Mouse (Mus musculus): ENCODE measurements around the gene Mrps12. TPM values are rescaled to one million over a fixed set of nuclear protein-coding genes. Genes with fewer than 3 reads are reported as not detected.

Mrps12 gene
- polyA plus RNA-seq, 1 experiment from 2014 or later: 143 TPM

DNA sequence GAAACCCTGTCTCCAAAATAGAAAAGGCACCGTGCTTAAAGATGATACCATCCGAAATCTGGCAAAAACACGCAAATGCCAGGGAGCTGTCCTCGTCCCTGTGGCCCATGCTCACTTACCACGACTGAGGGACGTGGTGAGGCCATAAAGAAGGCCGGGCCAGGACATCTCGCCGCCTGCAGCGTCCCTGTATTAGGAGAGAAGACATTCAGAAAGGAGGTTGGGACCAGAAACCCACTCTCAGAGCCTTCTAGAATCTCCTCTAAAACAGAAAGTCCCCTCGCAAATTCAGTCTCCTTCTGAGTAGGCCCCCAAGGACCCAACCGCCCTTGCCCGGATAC lies 282 bp downstream of the Mrps12 start:
- under 1% methylated on average over 13 of the region's 13 CpGs for WGBS
- Histone ChIP-seq H3K9ac (ENCODE audit: low read depth, low read length) (peak overlapping the region; percentile 74), H3K4me3 (replicated peaks; ENCODE audit: low read depth, low read length) (peak overlapping the region; percentile 74), H3K27ac (peak overlapping the region; percentile 70), H3K36me3 (ENCODE audit: insufficient read depth, low read length) (peaks cover 9% of the 10 kb centered on the region; the same call in 1 of the 2 replicates), H3K9me3 (replicated peaks; ENCODE audit: low read length) (no peaks in the 10 kb centered on the region), H3K4me1 (replicated peaks; ENCODE audit: insufficient read depth, low read length) (0 out of 2 replicates have a peak, but pooled peaks cover 3% of the 10 kb centered on the region), H3K4me2 (ENCODE audit: low read length) (peak overlapping the region; percentile 82), H3K27me3 (ENCODE audit: insufficient read depth, low read length) (no peaks in the 10 kb centered on the region)
- ATAC-seq (replicated peaks; ENCODE audit: low FRiP score, low read depth) (peak; percentile 11; the same call in 1 of the 2 replicates), DNase-seq (ENCODE audit: low spot score) (no peak)
- no peak for TF ChIP-seq CTCF (IDR thresholded peaks at IDR 0.05; ENCODE audit: low read depth)

DNA sequence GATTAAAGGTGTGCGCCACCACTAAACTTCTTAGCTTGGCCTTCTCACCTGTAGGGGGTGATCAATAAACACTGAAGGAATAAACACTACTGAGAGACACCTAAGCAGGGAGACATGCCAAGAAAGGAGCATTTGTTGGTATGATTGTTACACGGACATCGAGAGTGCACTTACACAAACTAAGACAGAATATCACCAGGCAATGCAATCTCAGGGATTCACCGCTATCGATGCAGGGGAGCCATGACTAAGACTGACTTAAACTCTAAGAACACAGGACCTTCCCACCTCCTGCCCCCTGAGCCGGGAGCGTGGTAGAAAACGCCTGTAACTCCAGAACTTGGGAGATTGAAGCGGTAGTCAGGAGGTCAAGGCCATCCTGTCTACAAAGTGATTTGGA lies 671 bp downstream of the Mrps12 start:
- peak overlapping the region; percentile 74 for H3K9ac ChIP-seq (ENCODE audit: low read depth, low read length)
- H3K4me2 ChIP-seq (ENCODE audit: low read length): peak overlapping the region; percentile 82
- WGBS: 26% methylated on average over 9 of the region's 9 CpGs
- no peak for ATAC-seq (replicated peaks; ENCODE audit: low FRiP score, low read depth)
- H3K36me3 ChIP-seq (ENCODE audit: insufficient read depth, low read length): peaks cover 9% of the 10 kb centered on the region; the same call in 1 of the 2 replicates
- 0 out of 2 replicates have a peak, but pooled peaks cover 3% of the 10 kb centered on the region for H3K4me1 ChIP-seq (replicated peaks; ENCODE audit: insufficient read depth, low read length)
- H3K9me3 ChIP-seq (replicated peaks; ENCODE audit: low read length): no peaks in the 10 kb centered on the region
- no peak for DNase-seq (ENCODE audit: low spot score)
- H3K27ac ChIP-seq: peak overlapping the region; percentile 70
- no peak for TF ChIP-seq CTCF (IDR thresholded peaks at IDR 0.05; ENCODE audit: low read depth)
- H3K4me3 ChIP-seq (replicated peaks; ENCODE audit: low read depth, low read length): peak overlapping the region; percentile 74
- no peaks in the 10 kb centered on the region for H3K27me3 ChIP-seq (ENCODE audit: insufficient read depth, low read length)

DNA sequence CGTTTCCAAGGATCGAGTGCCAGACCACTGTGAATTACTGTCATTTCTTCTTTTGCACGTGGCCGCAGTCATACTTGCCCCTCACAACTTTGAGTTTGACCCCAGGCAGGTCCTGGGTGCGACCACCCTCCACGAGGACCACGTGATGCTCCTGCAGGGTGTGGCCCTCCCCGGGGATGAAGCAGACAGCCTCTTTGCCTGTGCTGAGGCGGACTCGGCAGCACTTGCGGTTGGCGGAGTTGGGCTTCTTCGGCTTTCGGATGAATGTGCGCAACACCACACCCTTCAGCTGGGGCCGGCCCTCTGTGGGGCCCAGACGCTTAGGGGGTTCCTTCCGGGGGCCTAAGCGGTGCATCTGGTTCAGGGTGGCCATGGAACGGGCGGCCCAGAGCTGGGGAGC lies 1.8 kb downstream of the Mrps12 start:
- Histone ChIP-seq H3K4me2 (ENCODE audit: low read length) (no peak overlapping the region), H3K9me3 (replicated peaks; ENCODE audit: low read length) (no peaks in the 10 kb centered on the region), H3K36me3 (ENCODE audit: insufficient read depth, low read length) (peaks cover 7% of the 10 kb centered on the region; the same call in 1 of the 2 replicates), H3K4me3 (replicated peaks; ENCODE audit: low read depth, low read length) (no peak overlapping the region), H3K27ac (no peak overlapping the region), H3K9ac (ENCODE audit: low read depth, low read length) (no peak overlapping the region), H3K4me1 (replicated peaks; ENCODE audit: insufficient read depth, low read length) (0 out of 2 replicates have a peak, but pooled peaks cover 3% of the 10 kb centered on the region), H3K27me3 (ENCODE audit: insufficient read depth, low read length) (no peaks in the 10 kb centered on the region)
- 94% methylated on average over 21 of the region's 21 CpGs for WGBS
- DNase-seq (ENCODE audit: low spot score) (no peak), ATAC-seq (replicated peaks; ENCODE audit: low FRiP score, low read depth) (no peak)
- TF ChIP-seq CTCF (IDR thresholded peaks at IDR 0.05; ENCODE audit: low read depth): no peak

DNA sequence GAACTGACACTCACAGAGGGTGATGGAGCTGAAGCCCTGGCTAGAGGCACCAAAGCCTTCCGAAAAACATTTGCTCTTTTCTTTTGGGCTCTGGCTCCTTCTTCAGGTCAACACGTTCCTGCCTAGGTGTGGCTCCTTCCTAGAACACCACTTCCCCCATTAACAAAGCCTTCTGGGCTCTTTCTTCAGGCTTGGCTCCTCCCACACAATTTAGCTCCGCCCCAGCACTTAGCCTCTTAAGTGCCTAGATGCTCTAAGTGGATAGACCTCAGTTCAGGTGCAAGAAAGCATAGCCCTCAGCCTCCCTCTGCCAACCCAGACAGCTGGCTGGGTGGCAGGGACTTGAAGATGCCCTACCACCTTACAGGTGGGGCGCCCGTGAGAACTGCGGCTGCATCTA lies 5.9 kb downstream of the Mrps12 start:
- Histone ChIP-seq H3K9me3 (replicated peaks; ENCODE audit: low read length) (no peaks in the 10 kb centered on the region), H3K9ac (ENCODE audit: low read depth, low read length) (no peak overlapping the region), H3K27ac (no peak overlapping the region), H3K36me3 (ENCODE audit: insufficient read depth, low read length) (peaks cover 6% of the 10 kb centered on the region; the same call in 1 of the 2 replicates), H3K4me2 (ENCODE audit: low read length) (no peak overlapping the region), H3K4me3 (replicated peaks; ENCODE audit: low read depth, low read length) (no peak overlapping the region), H3K4me1 (replicated peaks; ENCODE audit: insufficient read depth, low read length) (0 out of 2 replicates have a peak, but pooled peaks cover 3% of the 10 kb centered on the region), H3K27me3 (ENCODE audit: insufficient read depth, low read length) (no peaks in the 10 kb centered on the region)
- no peak for DNase-seq (ENCODE audit: low spot score)
- WGBS: 86% methylated on average over 6 of the region's 6 CpGs
- no peak for ATAC-seq (replicated peaks; ENCODE audit: low FRiP score, low read depth)
- no peak for TF ChIP-seq CTCF (IDR thresholded peaks at IDR 0.05; ENCODE audit: low read depth)

DNA sequence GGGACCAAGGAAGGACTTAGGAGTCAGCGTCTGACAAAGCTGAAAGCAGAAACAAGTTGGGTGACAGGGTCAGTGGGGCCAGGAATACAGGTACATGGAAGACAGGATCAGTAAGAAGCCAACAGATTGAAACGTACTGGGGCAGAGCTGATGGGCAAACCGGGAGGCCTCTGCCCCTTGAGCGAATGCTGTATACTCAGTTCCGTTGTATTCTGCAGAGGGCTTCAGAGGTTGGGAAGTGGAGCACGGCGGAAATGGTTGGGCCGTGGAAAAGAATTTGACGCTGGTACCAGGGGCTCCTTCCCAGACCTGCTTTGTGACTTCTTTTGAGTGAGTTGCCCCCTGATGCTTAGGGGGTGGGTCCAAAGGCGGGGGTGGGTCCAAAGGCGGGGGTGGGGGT lies 8.4 kb downstream of the Mrps12 start:
- DNase-seq (ENCODE audit: low spot score) (no peak), ATAC-seq (replicated peaks; ENCODE audit: low FRiP score, low read depth) (no peak; the same call in 1 of the 2 replicates)
- Histone ChIP-seq H3K27ac (0 out of 2 replicates have a peak overlapping the region, but pooled peaks have one; percentile 34), H3K36me3 (ENCODE audit: insufficient read depth, low read length) (peaks cover 6% of the 10 kb centered on the region; the same call in 1 of the 2 replicates), H3K4me1 (replicated peaks; ENCODE audit: insufficient read depth, low read length) (0 out of 2 replicates have a peak, but pooled peaks cover 3% of the 10 kb centered on the region), H3K27me3 (ENCODE audit: insufficient read depth, low read length) (no peaks in the 10 kb centered on the region), H3K9me3 (replicated peaks; ENCODE audit: low read length) (no peaks in the 10 kb centered on the region), H3K9ac (ENCODE audit: low read depth, low read length) (no peak overlapping the region), H3K4me2 (ENCODE audit: low read length) (peak overlapping the region; percentile 66), H3K4me3 (replicated peaks; ENCODE audit: low read depth, low read length) (peak overlapping the region; percentile 32)
- WGBS: 13% methylated on average over 11 of the region's 11 CpGs
- no peak for TF ChIP-seq CTCF (IDR thresholded peaks at IDR 0.05; ENCODE audit: low read depth)

DNA sequence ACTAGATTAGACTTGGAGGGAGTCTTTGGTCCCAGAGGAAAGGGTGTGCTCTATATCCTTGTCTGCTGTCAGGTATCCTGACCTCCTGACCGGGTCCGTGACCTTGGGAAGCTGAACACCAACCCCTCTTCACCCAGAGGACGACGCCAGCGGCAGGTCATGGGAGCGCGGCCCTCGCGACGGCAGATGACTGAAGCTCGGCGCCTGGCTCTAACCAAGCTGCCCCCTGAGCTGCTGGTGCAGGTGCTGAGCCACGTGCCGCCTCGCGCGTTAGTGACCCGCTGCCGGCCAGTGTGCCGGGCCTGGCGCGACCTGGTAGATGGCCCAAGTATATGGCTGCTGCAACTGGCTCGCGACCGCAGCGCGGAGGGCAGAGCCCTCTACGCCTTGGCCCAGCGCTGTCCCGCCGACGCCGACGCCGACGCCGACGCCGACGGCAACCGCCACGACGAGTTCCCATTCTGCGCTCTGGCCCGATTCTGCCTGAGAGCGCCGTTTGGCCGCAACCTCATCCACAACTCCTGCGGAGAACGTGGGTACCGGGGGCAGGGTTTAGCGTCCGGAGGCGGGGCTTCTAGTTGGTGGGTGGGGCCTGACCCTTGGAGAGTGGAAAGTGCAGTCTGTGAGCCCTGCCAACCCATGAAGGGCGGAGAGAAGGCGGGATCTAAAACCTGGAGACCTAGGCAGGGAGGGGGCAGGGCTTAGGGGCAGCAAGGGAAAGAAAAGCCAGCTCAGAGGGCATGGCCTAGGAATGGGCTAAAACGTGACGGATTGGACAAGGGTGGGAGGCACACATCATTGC lies 9.1 kb downstream of the Mrps12 start:
- Histone ChIP-seq H3K4me3 (replicated peaks; ENCODE audit: low read depth, low read length) (peak overlapping the region; percentile 32), H3K27me3 (ENCODE audit: insufficient read depth, low read length) (no peaks in the 10 kb centered on the region), H3K4me1 (replicated peaks; ENCODE audit: insufficient read depth, low read length) (0 out of 2 replicates have a peak, but pooled peaks cover 3% of the 10 kb centered on the region), H3K36me3 (ENCODE audit: insufficient read depth, low read length) (0 out of 2 replicates have a peak, but pooled peaks cover 4% of the 10 kb centered on the region), H3K9ac (ENCODE audit: low read depth, low read length) (0 out of 2 replicates have a peak overlapping the region, but pooled peaks have one; percentile 35), H3K9me3 (replicated peaks; ENCODE audit: low read length) (no peaks in the 10 kb centered on the region), H3K27ac (0 out of 2 replicates have a peak overlapping the region, but pooled peaks have one; percentile 34), H3K4me2 (ENCODE audit: low read length) (peak overlapping the region; percentile 66)
- WGBS: 4% methylated on average over 57 of the region's 58 CpGs
- DNase-seq (ENCODE audit: low spot score) (peak; percentile 77), ATAC-seq (replicated peaks; ENCODE audit: low FRiP score, low read depth) (peak; percentile 87)
- no peak for TF ChIP-seq CTCF (IDR thresholded peaks at IDR 0.05; ENCODE audit: low read depth)
